Mouse (Mus musculus) layer of hippocampus, adult 9-11 months (tissue): Measurements from ENCODE around the gene Avpr1a.

Experiments used
- DNase-seq: peaks from one replicate; pipeline ENCODE4 v3.0.0; 2022

Avpr1a gene

DNA sequence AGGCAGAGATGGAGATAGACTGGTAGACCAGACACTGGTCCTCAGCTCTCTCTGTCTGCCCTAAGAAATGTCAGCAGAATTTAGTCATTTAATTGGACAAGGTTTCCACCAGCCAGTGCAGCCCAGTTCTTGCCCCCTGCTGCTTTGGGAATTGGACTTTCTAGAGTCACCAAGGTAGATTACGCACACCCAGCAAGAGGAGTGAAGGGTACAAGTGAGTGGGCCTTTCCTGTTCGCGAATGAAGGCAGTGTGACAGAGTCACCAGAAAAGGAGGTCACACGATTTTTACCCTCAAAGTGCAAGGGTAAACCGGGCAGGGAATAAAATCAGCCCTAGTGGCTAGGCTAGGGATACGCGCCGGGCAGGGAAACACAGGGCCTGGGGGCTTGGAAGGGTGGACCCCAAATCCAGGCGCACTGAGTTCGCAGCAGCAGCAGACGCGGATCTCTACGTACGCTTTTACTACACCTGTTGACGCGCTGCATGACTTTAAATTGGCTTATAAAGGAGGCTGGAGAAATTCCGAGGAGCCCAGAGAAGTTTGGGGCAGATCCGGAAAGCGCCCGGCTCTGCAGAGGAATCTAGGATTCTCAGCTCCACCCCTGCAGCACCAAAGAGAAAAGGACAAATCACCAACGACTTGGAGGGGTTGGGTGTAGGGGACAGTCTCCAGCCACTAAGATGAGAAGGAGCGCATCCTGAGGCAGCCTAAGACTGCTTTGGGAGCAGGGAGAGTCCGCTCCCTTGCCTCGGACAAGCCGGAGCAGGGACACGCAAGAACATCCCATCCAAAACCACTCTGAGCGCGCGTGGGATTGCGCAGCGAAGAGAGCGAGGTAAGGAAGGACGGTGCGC, at the start of gene Avpr1a:
TSS of gene Avpr1a (plus strand) at position 639 of the 856 bp plus-strand sequence.
- no peak for DNase-seq

DNA sequence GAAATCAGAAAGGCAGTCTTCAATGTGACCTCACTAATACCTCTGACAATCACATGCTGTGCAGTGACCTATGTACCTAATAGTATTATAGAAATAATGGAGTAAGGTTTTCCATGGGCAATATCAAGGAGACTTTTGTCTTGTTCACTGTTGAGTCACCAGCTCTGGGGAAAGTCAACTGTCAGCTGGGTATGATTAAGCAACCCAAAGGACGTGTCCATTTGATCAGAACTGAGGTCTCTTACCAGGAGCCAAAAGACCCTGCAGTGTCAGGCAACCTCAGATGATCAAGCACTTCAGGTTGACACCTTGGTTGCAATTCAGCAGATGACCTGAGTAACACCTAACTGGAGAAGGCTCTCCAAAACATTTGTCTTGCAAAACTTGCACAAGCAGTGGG, 46.0 kb upstream of the Avpr1a start:
- DNase-seq, result no peak

DNA sequence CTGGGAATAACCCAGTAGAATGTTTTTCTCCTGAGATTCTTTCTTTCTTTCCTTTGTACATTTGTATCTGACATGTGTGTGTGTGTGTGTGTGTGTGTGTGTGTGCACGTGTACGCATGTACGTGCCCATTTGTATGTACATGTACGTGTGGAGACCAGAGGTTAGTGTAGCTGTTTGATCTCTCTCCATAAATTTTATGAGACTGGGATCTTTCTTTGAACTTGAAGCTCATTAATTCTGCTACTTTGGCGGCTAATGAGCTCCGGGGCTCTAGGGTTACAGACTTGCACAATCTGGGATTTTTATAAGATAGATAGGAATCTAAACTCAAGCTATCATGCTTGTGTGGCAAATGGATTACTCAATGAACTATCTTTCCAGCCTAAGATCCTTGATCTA, 42.0 kb upstream of the Avpr1a start:
- DNase-seq, result no peak

DNA sequence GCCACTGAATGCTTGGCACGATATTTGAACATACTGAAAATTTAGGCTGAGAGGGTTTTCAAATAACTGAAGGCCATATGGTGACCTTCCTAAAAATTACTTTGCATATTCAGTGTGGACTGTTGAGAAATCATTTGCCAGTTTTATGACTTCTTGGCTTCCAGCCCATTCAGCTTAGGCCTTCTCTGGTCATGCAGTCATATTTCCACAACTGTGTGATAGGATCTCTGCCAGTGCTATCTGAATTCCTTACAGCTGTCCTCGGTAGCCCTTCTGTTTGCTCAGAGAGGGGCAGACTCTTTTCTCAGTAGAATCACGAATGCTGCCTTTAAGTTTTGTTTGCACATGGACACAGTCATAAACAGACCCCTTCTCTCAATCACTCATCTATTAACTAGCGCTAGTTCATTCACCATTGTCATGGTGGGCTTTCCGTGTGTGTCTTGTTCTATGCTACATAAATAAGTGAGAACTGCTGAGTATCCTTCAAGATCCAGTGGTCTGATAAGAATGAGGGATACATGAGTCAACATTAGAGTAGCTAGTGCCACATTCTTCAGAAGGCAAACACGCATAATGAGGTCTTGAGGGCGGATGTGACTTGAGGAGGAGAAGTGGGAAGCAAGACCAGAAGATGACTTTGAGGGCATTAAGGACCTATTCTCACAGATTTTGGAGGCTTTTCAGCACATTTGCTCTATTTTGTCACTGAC, 39.4 kb upstream of the Avpr1a start:
- no peak for DNase-seq

DNA sequence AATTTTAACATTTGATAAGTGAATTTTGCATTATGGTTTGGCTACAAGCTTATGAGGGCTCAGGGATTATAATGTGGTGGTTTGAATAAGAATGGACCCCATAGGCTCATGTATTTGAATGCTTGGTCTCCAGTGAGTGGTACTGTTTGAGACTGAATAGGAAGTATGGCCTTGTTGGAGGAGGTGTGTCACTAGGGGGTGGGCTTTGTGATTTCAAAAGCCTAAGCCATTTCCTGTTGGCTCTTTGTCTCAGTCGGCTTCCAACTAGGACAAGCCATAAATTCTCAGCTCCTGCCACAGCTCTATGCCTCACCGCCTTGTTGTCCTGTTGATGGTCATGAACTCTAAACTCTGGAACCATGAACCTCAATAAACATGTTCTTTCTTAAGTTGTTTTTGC, 37.5 kb upstream of the Avpr1a start:
- no peak for DNase-seq

DNA sequence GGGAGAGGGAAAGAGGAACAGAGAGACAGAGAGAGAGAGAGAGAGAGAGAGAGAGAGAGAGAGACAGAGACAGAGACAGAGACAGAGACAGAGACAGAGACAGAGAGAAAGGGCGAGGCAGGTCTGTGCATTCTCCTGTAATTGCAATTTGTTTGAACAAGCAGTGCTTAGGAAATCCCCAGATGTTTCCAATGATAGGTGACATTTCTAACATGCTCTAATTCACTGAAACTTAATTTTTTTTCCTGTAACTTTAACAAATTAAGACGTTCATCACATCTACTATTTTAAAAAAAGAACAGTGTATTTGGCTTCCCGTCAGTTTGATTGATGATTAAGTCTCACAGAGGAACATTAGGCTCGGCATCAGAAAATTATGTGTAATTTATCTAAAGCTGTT, 15.6 kb upstream of the Avpr1a start:
- no peak for DNase-seq

DNA sequence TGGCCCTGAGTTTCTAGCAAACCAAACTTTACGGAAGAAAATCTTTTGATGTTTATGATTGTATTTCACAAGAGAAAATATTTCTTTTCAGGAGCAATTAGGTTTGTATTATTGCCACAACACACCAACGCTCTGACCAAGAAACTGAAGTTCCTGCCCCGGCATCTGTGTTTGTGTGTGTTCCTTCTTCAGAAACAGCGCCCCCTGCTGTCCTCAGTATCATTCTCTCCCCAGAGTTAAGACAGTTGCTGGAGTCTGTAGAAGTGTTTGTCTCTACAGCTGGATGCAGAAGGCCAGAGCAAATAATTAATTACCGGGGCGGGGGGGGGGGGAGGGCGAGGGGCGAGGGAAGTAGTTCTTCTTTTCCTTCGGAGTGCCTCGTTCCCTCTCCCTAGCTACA, 1.0 kb upstream of the Avpr1a start:
- peak; percentile 28 for DNase-seq

DNA sequence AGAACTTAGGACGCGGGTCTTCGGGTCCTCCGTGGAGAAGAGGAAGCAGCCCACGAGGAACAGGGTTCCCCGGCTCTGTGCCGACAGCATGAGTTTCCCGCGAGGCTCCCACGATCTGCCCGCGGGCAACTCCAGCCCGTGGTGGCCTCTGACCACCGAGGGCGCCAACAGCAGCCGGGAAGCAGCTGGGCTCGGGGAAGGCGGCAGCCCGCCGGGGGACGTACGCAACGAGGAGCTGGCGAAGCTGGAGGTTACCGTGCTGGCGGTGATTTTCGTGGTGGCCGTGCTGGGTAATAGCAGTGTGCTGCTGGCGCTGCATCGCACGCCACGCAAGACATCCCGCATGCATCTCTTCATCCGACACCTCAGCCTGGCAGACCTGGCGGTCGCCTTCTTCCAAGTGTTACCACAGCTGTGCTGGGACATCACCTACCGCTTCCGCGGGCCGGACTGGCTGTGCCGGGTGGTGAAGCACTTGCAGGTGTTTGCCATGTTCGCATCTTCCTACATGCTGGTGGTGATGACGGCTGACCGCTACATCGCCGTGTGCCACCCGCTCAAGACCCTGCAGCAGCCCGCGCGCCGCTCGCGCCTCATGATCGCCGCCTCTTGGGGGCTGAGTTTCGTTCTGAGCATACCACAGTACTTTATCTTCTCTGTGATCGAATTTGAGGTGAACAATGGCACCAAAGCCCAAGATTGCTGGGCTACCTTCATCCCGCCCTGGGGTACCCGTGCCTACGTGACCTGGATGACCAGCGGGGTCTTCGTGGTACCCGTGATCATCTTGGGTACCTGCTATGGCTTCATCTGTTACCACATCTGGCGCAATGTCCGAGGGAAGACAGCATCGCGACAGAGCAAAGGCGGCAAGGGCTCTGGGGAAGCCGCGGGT, 665 bp downstream of the Avpr1a start:
- DNase-seq, result no peak

DNA sequence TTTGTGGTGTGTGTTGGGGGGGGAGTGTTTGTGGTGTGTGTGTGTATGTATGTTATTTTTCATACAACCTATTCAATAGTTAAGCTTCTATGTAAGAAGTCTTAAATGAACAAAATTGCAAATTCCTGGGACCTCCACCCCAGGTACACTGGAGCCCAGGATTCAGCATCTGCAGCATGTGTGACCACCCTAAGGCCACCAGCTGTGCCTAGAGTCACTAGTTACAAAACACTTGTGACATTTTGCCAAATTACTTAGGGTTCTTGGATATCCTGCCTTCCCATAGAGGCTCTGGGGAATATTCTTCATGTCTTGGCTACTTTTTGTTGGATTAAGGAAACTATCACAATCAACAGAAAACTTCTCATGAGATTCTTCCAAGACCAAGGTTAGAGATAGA, 1.6 kb downstream of the Avpr1a start:
- DNase-seq, result no peak

DNA sequence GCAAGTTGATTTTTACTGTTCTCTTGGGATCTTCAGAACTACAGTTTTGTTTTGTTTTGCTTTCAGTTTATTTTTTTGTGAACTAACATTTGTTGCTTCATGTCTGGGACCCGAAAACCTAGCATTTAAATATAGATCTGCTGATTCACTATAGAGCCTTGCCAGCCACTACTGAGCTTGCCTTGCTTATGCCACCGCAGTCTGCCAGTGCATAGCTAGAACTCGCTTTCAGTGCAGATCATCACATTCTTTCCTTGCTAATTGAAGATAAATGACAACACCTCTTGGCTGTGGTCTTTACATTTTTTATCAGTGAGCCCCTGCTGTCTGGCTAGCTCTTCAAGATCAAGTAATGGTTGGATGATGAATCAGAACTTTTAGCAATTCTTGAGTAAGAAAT, 5.2 kb downstream of the Avpr1a start:
- no peak for DNase-seq

DNA sequence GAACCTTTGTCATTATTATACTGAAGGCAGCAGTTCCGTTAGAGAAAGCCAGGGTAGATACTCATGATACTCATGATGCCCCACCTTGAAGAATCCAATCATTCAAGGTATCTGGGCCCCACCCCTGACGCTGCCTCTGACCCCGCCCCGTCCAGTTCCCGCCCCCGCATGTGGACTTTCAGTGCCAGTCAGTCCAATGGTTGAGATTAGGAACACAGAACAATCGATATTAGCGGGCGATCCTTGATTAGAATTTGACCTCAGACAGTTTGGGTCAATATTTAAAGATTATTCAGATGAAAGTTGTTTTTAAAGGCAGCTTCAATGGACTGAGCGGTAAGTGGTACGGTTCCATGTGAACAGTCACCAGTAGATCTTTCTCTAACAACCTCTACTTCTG, 7.5 kb downstream of the Avpr1a start:
- no peak for DNase-seq

DNA sequence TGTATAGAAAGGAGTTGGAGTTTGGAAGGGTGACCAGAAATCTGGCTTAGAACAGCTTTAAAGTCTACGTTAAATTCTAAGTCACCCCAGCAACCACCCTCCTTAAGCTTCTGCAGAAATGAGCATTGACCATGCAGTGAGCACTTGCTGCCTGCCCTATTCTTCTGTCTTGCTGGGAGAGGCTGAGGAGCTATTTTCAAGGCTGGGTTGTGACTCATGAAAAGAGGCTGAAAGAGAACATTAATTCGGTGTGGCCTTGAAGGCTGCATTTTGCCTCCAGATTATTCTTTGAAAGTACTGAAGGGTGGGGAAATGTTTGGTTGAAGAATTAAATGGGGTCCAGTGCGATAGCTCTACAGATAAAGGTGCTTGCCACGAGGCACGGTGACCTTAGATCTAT, 28.5 kb downstream of the Avpr1a start:
- DNase-seq, result no peak

DNA sequence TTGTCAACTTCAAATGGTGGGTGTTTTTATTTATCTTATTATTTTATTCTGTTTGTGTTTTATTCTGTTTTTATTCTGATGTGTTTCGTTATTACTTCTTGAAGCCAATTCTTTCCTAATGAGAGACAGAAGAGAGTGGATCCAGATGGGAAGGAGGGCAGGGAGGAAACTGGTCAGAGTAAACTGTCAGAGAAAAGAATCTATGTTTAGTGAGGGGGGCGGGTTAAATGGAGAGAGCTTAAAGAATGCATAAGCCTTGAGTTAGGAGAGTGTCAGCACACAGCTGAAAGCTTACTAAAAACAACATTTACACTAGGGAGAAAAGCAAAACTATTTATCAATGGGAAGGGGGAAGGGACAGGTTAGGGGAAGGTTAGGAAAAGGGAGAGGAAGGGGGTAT, 50.3 kb downstream of the Avpr1a start:
- DNase-seq, result no peak

DNA sequence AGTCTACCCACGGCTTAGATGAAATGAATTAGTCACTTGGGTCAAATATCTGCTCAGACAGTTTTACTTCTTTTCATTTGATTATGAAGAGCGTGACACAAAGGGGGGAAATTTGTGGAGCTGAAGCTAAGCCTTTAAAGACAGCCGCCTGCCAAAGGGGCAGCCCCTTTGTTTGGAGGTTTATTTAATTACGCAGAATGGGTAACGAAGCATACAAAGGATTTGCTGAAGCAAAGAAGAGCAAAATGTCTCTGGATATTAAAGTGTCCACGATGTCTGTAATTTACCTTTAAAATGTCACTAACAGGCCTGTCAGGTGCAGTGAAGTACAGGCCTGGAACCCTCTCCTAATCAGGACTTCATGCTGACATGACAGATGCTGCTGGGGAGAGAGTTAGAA, 51.0 kb downstream of the Avpr1a start:
- DNase-seq, result no peak
